Mouse (Mus musculus) ES-E14 (cell line): ENCODE measurements around the gene Rpp40. TPM values are rescaled to one million over a fixed set of nuclear protein-coding genes. Genes with fewer than 3 reads are reported as not detected.

Experiments used
- DNase-seq: peaks from one replicate; pipeline ENCODE4 v3.0.0-alpha.2; 2013; ENCODE audit warnings: low read depth, low spot score
- H3K27ac ChIP-seq: 2 replicates; pipeline ENCODE4 v1.5.1; 2012; ENCODE audit warnings: low read depth, mild to moderate bottlenecking, low read length, moderate library complexity, mixed read lengths; ENCODE audit not compliant: poor library complexity, insufficient read depth, severe bottlenecking
- H3K36me3 ChIP-seq: 2 replicates; pipeline ENCODE4 v1.6.1; 2012; ENCODE audit warnings: mild to moderate bottlenecking, low read length, moderate library complexity, mixed read lengths; ENCODE audit not compliant: control insufficient read depth, poor library complexity, insufficient read depth, severe bottlenecking
- H3K4me1 ChIP-seq, 2 experiments: fragments of 150-350 bp in 1 of 2; sonication (generic) in 1 of 2; 2 replicates each; pipeline ENCODE4 v1.6.1; 2012; ENCODE audit warnings: low read length in 2 of 2, mild to moderate bottlenecking in 1 of 2, mixed read lengths in 1 of 2; ENCODE audit not compliant: control insufficient read depth in 2 of 2, insufficient read depth in 2 of 2, poor library complexity in 1 of 2
- H3K4me3 ChIP-seq, 2 experiments: fragments of 150-350 bp in 1 of 2; sonication (generic) in 1 of 2; 2 replicates each; pipeline ENCODE4 v1.5.1; 2012; ENCODE audit warnings: low read length in 2 of 2, low read depth in 1 of 2, mild to moderate bottlenecking in 1 of 2, mixed read lengths in 1 of 2; ENCODE audit not compliant: insufficient read depth in 1 of 2, poor library complexity in 1 of 2, severe bottlenecking in 1 of 2
- H3K9ac ChIP-seq: 2 replicates; pipeline ENCODE4 v1.6.1; 2012; ENCODE audit warnings: low read depth, mild to moderate bottlenecking, low read length, mixed read lengths; ENCODE audit not compliant: poor library complexity, insufficient read depth, severe bottlenecking
- H3K9me3 ChIP-seq: fragments of 150-350 bp; sonication (generic); 2 replicates; pipeline ENCODE4 v1.6.1; 2012; ENCODE audit warnings: low read depth, mild to moderate bottlenecking, low read length; ENCODE audit not compliant: control insufficient read depth, insufficient read depth
- CHD2 ChIP-seq: IDR thresholded peaks from 2 replicates; pipeline ENCODE4 v1.6.1; 2014; ENCODE audit warnings: mild to moderate bottlenecking, low read depth, low read length, inconsistent platforms
- HCFC1 ChIP-seq: IDR thresholded peaks from 2 replicates; pipeline ENCODE4 v1.6.1; 2012; ENCODE audit warnings: low read length, inconsistent platforms, borderline replicate concordance; ENCODE audit not compliant: insufficient read depth
- MAFK ChIP-seq: IDR thresholded peaks from 2 replicates; pipeline ENCODE4 v1.6.1; 2014; ENCODE audit warnings: mild to moderate bottlenecking, low read depth, low read length, inconsistent platforms; ENCODE audit not compliant: insufficient read depth
- ZC3H11A ChIP-seq: IDR thresholded peaks from 2 replicates; pipeline ENCODE4 v1.6.1; 2012; ENCODE audit warnings: low read depth, mild to moderate bottlenecking, inconsistent platforms, low read length, borderline replicate concordance
- ZNF384 ChIP-seq: IDR thresholded peaks from 2 replicates; pipeline ENCODE4 v1.6.1; 2012; ENCODE audit warnings: low read depth, low read length, inconsistent platforms
- in situ Hi-C, 2 experiments: fragments of 600-800 bp; cut with MboI; formaldehyde crosslinking; loops; one replicate each; pipeline ENCODE4 v1.15.1; 2025; ENCODE audit warnings: low sequenced_read_pairs in 2 of 2, inconsistent platforms in 1 of 2; ENCODE audit not compliant: unreplicated experiment in 2 of 2
- total RNA-seq: library from RNA; depleted of rRNA; stranded (reverse); fragments of 300-350 nt; gene quantifications from 2 replicates; pipeline ENCODE4 v1.2.3, GENCODE M21; 2012; rRNA removed

Gene Rpp40
- total RNA-seq: 30.0 and 35.9 TPM in 2 replicates

GRCm38 (mm10) chr13:35905879-35906481 is at the start of gene Rpp40:
Rpp40 (minus strand) TSS chr13:35906359.
- no peaks in the 10 kb centered on the region for H3K9me3 ChIP-seq
- peak; percentile 86 for DNase-seq
- peak within 1 kb of the TSS; percentile 97 for H3K9ac ChIP-seq
- peak within 1 kb of the TSS; percentile 94 to 99 for H3K4me3 ChIP-seq
- in situ Hi-C loops: no loop called here
- H3K4me1 ChIP-seq: peaks cover 2 to 4% of the 10 kb centered on the region in 2 experiments; a peak in 2 of 4 replicates
- peak within 1 kb of the TSS; percentile 51; the same call in 1 of the 2 replicates for H3K27ac ChIP-seq
- H3K36me3 ChIP-seq: peaks cover 4% of the 10 kb centered on the region; the same call in 1 of the 2 replicates
- no peak for TF ChIP-seq CHD2
- no peak for TF ChIP-seq ZC3H11A
- TF ChIP-seq ZNF384: no peak
- TF ChIP-seq HCFC1: peak; percentile 95

DNA sequence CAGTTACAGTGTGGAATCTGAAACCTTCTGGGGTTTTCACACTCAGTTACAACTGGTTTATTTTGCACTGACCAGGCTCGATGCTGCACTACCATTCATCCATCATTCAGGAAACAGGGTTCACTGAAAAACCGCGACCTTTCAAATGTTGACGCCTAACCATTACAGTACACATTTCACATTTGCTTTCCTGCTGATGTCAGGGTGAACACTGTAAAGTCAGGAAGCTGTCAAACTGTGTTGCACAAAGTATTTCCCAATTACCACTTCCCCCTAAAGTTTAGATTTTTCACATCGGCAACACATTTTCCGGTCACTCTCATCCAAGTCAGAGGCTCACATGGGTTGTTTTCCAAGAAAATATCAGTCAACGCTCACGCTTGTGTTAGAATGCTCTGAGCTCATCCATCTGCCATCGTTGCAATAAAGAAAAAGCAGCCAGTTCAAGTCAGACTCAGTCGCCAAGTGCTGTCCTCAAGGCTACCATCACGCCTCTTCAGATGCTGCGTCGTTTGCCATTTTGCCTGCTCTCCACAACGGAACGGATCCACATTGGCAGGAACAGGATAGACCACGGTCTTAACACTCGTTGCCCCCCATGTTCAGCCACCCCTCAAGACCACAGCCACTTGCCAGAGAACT is 43.8 kb upstream of the Rpp40 start:
- Histone ChIP-seq H3K9ac (no peak overlapping the region), H3K9me3 (no peaks in the 10 kb centered on the region), H3K36me3 (no peaks in the 10 kb centered on the region), H3K4me3 (no peak overlapping the region), H3K4me1 (no peaks in the 10 kb centered on the region), H3K27ac (no peak overlapping the region)
- DNase-seq: no peak
- in situ Hi-C loops: no loop called here
- TF ChIP-seq ZC3H11A (no peak), MAFK (no peak), CHD2 (no peak), HCFC1 (no peak), ZNF384 (no peak)

- H3K9ac ChIP-seq: no peak overlapping the region
- DNase-seq: peak; percentile 47
- no peak overlapping the region for H3K4me3 ChIP-seq
- H3K36me3 ChIP-seq: no peaks in the 10 kb centered on the region
- no peaks in the 10 kb centered on the region for H3K4me1 ChIP-seq
- H3K27ac ChIP-seq: no peak overlapping the region
- peak; percentile 92 for TF ChIP-seq ZC3H11A
- no peak for TF ChIP-seq MAFK
- in situ Hi-C loops: no loop called here
- no peaks in the 10 kb centered on the region for H3K9me3 ChIP-seq
Observed at GRCm38 (mm10) chr13:35947354-35948000, 41.3 kb upstream of the Rpp40 start.

- in situ Hi-C loops: no loop called here
- no peak overlapping the region for H3K9ac ChIP-seq
- H3K4me3 ChIP-seq: no peak overlapping the region
Observed at GRCm38 (mm10) chr13:35946659-35947353, 40.6 kb upstream of the Rpp40 start.

More at GRCm38 (mm10) chr13:35946659-35947353, 40.6 kb upstream of the Rpp40 start:
- Histone ChIP-seq H3K4me1 (no peaks in the 10 kb centered on the region), H3K36me3 (no peaks in the 10 kb centered on the region), H3K9me3 (no peaks in the 10 kb centered on the region), H3K27ac (no peak overlapping the region)
- no peak for DNase-seq
- TF ChIP-seq CHD2 (no peak), HCFC1 (no peak), MAFK (no peak), ZNF384 (no peak), ZC3H11A (no peak)
